Mouse (Mus musculus) heart, postnatal 14 days (tissue): Measurements from ENCODE around the gene AL607142.1. TPM values are rescaled to one million over a fixed set of nuclear protein-coding genes. Genes with fewer than 3 reads are reported as not detected.

ENCODE experiments used
- DNase-seq, 2 experiments: peaks; one replicate each; pipeline ENCODE4 v3.0.0; 2021 to 2022
- intact Hi-C: fragments of 180-260 bp; cut with DNase I; formaldehyde crosslinking; loops from one replicate; pipeline ENCODE4 v1.15.1; 2025
- long read RNA-seq, 2 experiments: library from polyadenylated mRNA; stranded (forward); transcript quantifications; one replicate each; pipeline ENCODE4 v2.0.0; 2021
- total RNA-seq, 2 experiments: library from RNA; stranded (reverse); gene quantifications; 2 replicates each; pipeline ENCODE4 v1.2.3; 2021

AL607142.1 gene
- total RNA-seq: not detected
- long read RNA-seq, experiment 1: 0 reads
- long read RNA-seq, experiment 2: 0 reads

DNA sequence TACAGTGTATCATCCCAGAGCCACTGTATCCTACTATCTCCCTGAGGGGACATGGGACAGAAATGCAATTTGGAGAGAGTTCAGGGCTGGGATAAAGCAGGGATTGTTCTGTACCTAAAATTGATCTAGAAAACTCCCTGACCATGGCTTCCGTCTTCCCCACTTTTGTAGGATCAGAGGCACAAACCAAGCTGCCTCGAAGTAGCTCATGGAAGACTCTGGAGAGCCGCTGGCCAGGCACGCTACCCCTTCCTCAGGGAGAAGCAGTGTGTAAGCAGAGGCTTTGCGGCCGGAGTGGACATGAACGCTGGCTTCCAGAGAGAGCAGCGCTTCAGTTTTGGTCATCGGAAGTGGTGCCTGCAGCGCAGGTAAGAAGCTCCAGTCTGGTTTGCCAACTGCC is at the start of gene AL607142.1:
Gene AL607142.1 (plus strand): TSS at position 301 of the 400 bp plus-strand sequence.
- no peak for DNase-seq
- intact Hi-C loops: no loop called here

DNA sequence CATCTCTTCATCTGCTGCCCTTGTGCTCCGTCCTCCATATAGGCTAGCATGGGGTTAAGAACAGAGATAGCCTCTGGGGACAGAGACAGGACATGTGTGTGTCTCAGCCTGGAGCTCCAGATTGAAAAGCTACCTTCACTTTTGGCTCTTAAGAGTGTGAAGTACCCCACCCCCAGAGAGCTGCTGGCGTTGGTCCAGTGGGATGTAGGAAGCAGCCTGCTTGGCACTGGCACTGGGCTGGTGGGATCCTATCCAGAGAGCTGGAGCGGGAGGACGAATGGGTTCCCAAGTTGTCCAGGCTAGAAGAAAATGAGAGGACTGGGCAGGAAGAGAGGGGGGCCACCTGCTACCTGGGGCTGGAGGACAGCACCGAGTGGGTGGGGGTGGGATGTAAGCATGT is 46.4 kb upstream of the AL607142.1 start:
- no peak for DNase-seq
- intact Hi-C loops: no loop called here

DNA sequence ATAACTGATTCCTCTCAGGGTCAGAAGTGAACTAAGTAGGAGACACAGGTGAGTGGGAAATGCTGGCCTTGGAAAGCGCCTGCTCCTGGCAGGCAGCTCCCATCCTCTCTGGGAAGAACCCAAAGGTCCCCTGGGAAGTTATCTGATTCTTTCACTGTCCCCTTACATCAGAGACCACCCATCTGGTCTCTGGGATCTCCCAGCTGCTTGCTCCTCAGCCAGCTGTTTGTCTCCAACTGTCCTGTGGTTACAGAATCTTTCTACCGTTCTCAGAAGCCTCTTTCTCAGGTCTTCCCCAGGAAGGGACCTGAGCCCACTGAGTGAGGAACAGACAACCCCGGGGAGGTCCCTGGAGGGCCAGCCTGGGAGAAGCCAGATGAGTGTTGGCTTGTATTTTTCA is 42.4 kb upstream of the AL607142.1 start:
- no peak for DNase-seq
- intact Hi-C loops: no loop called here

GRCm38 (mm10) chr4:120023221-120023840 is 41.5 kb upstream of the AL607142.1 start:
- no peak for DNase-seq
- intact Hi-C loops: no loop called here

- DNase-seq: peak; percentile 30 to 53
- intact Hi-C loops: no loop called here
Observed at GRCm38 (mm10) chr4:120024071-120024470, 40.7 kb upstream of the AL607142.1 start.

GRCm38 (mm10) chr4:120027671-120028070 is 37.1 kb upstream of the AL607142.1 start:
- no peak for DNase-seq
- intact Hi-C loops: no loop called here

DNA sequence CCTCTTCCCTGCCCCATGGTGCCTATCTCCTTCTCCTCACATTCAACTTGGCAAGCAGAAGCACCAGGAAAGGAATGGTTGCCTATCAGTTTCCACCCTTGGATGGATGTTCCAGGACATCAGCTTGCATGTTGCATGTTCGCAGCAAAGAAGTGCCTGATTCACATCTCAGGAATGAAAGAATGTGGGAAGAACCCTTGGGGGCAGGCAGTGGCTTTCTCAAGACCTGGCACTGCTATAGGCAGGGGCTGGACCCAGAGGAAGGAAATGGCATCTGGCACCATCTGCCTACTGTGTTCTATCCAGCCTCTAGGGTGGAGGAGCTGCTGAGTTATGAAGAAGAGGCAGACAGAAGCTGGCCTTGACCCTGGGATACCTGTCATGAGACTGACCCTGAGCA is 34.9 kb upstream of the AL607142.1 start:
- DNase-seq: no peak

GRCm38 (mm10) chr4:120032320-120032983 is 32.3 kb upstream of the AL607142.1 start:
- intact Hi-C loops: no loop called here
- DNase-seq: peak; percentile 60 to 75

More for the DNA sequence above, 34.9 kb upstream of the AL607142.1 start:
- intact Hi-C loops: no loop called here

DNA sequence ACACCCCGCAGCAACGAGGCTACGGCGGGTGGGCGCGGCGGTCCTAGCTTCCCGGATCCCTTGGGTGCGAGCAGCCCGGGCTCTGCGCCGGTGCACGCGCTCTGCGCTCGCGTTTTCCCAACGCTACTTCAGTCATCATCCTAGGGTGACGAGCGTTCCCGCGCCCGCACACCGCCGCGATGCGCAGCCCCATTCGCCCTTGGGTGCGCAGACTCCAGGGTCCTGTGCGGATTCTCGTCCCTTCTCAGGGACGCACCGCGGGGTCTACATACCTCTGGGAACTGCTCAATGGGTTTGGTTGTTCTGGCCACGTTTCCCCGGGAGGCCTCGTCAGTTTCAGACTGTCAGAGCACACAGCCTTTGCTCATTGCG is 31.8 kb upstream of the AL607142.1 start:
- DNase-seq: no peak
- intact Hi-C loops: no loop called here

GRCm38 (mm10) chr4:120036294-120036693 is 28.5 kb upstream of the AL607142.1 start:
- no peak for DNase-seq
- intact Hi-C loops: no loop called here

DNA sequence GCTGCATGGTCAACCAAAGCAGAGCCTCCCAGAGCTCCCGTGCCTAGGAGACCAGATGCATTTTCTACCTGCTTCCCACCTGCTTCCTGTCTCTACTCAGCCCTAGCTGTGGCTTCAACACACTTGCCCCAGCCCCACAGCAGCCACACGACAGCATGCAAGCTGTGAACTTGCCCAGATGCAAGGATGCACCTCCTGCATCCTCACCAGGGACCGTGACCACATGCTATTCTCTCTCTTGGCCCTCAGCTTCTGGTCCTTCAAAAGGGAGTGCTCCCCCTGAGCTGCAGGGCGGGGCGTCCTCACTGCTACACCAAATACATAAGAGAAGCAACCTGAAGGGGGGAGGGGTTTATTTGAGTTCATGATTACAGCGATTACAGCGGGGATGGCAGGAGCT is 27.8 kb upstream of the AL607142.1 start:
- intact Hi-C loops: no loop called here

DNA sequence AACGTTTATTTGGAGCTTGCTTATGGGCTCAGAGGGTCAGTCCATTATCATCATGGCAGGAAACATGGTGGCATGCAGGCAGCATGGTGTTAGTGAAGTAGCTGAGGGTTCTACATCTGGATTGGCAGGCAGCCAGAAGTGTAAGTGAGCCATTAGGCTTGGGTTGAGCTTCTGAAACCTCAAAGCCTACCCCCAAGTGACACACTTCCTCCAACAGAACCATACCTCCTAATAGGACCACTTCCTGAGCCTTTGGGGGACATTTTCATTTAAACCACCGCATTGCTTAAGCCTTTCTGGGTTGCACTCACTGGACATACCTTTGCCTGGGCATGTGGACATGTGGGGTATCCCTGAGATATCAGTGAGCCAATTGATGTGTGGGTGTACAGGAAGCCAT is 23.3 kb upstream of the AL607142.1 start:
- no peak for DNase-seq
- intact Hi-C loops: no loop called here

More for the DNA sequence above, 27.8 kb upstream of the AL607142.1 start:
- DNase-seq: no peak

DNA sequence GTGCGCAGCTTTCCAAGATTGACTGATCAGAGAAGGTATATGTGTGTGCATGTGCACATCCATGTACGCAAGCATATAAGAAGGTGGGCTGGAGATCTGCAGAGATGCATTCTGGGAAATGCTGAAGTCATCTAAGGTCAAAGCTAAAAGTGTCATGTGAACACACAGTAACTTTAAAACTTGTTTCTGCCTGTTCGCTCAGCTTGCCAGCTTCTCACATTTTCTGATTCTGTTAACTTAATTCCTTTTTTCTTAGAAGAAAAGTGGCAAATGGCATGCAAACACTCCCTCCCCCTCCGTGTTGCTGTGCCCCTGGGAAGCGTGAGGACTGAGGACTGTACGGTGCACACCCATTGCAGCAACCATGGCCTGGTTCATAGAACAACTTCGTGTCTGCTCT is 22.3 kb upstream of the AL607142.1 start:
- intact Hi-C loops: no loop called here
- no peak for DNase-seq

DNA sequence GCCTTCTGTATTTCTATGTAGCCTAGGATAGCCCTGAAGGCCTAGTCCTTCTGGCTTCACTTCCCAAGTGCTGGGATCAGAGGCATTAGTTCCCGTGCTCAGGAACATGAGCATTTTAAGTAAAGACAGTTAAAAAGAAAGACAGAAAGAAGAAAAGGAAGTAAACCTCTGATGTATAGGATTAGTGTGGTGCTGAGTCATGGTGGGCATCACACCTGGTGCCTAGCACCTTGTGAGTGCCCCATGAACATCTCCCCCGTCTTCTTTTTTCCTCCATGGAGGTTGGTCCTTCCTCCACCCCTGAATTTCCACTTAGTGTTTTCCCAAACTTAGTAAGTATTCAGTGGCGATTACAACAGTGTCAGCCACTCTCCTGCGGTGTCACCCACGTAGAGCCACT is 20.2 kb upstream of the AL607142.1 start:
- DNase-seq: no peak
- intact Hi-C loops: no loop called here

GRCm38 (mm10) chr4:120045131-120045537 is 19.7 kb upstream of the AL607142.1 start:
- intact Hi-C loops: no loop called here
- no peak for DNase-seq

GRCm38 (mm10) chr4:120045871-120046270 is 18.9 kb upstream of the AL607142.1 start:
- intact Hi-C loops: no loop called here
- DNase-seq: no peak

GRCm38 (mm10) chr4:120047060-120047459 is 17.7 kb upstream of the AL607142.1 start:
- no peak for DNase-seq
- intact Hi-C loops: no loop called here

GRCm38 (mm10) chr4:120048274-120048673 is 16.5 kb upstream of the AL607142.1 start:
- intact Hi-C loops: no loop called here
- DNase-seq: no peak

DNA sequence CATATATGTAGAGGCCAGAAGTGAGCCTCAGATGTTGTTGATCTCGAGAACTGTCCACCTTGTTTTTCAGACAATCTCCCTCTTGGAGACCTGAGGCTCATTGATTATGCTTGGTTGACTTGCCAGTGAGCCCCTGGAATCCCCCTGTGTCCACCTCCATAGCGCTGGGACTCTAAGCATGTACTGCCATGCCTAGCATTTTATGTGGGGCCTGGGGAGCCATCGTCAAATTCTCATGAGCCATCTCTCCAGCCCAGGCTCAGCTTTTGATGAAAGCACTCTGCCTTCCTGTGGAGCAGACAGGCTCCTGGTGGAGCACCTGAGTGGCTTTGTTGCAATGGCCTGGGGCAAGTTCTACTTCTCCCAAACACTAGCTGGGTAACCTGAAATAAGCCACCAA is 14.9 kb upstream of the AL607142.1 start:
- intact Hi-C loops: no loop called here
- DNase-seq: no peak

- intact Hi-C loops: no loop called here
Observed at GRCm38 (mm10) chr4:120052481-120052880, 12.3 kb upstream of the AL607142.1 start.

GRCm38 (mm10) chr4:120053026-120054005 is 11.5 kb upstream of the AL607142.1 start:
- no peak for DNase-seq
- intact Hi-C loops: no loop called here

More at GRCm38 (mm10) chr4:120052481-120052880, 12.3 kb upstream of the AL607142.1 start:
- no peak for DNase-seq
